Mouse (Mus musculus): ENCODE data around the gene Psmf1. TPM values are rescaled to one million over a fixed set of nuclear protein-coding genes. Genes with fewer than 3 reads are reported as not detected.
A peak's percentile ranks its signal among the peaks of the same experiment; 100 is the strongest.

Psmf1 gene
- total RNA-seq, 2 experiments from 2014 or later = 14.5 to 28.2 TPM

DNA sequence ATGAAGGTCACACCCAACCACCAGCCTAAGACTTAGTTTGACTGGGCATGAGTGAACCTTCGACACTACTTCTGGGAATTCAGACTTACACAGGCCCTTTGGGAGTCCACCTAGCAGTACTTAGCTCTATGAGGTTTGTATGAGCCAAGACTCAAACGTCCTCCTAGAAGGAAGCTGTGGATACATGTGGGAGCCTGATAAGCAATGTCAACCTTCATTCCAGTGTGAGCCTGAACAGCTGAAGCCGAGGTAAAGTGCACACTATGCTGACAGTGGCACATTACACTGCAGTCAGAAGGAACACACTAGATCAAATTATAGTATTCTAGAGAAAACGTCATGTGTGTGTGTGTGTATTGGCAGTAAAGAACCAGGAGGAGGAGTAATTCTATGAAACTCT lies 5.5 kb downstream of the Psmf1 start:
- ATAC-seq (replicated peaks; ENCODE audit: poor library complexity) = no peak

DNA sequence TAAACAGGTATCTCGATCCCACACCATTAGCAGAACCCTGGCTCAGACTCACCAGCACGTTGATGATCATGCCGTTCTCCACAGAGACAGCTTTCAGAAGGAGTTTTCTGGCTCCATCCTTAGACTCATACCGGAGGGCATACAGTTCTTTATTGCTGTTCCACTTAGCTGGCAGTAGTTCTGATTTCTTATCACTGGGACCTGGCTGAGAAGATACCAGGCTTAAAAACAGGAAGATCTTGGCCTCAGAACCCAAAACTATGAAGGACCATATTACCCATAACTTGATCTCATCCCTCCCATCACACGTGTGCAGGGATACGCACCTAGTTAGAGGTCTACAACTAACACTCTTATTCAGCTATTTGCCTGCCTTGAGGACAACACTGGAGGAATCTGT lies 8.6 kb downstream of the Psmf1 start:
- no peak for ATAC-seq (replicated peaks; ENCODE audit: poor library complexity)

DNA sequence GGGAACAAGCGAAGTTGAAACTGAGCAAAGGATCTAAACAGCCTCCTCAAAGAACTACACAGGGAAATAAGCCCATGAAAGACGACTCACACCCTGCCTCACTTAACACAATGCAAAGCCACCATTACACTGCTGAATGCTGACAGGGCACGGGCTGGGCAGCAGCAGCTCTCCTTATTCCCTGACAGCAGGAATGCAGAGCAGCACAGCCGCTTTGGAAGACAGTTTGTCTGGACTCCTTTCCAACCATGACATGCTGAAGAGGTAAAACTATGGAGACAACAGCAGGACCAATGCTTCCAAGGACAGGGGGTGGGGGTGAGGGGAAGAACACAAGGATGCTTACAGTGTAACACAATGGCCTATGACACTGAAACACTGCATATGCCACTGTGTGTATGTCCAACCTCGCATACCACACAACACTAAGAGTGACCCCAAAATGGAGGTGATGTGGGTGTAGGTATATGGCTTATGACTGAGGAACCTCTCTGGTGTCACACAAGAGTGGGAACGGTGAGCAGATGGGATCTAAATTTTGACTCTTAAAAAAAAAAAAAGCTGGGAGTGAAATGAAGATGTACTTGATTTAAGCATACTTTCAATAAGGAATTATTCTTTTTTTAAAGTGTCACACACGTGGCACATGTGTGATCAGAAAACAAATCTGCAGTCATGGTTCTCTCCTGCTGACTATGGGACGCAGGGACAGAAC lies 10.7 kb downstream of the Psmf1 start:
- no peak for ATAC-seq (replicated peaks; ENCODE audit: poor library complexity)

DNA sequence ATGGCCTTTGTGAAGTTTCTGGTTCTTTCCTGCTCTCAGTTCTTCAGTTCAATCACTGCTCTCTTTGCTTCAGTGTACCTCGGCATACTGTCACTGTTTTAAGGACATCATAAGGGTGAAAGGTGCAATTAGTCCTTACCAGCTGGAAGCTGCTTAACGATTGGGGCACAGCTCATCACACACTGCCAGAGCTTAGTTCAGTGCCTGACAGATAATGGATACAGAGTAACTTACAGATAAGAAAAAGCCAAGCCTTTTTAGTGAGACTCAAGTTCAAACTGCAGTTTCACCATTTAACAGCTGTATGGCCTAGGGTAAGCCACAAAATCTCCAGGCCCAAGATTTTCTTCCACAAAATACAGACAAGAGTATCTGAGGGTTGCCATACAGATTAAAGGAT lies 19.9 kb downstream of the Psmf1 start:
- ATAC-seq (replicated peaks; ENCODE audit: poor library complexity) = peak; percentile 42

DNA sequence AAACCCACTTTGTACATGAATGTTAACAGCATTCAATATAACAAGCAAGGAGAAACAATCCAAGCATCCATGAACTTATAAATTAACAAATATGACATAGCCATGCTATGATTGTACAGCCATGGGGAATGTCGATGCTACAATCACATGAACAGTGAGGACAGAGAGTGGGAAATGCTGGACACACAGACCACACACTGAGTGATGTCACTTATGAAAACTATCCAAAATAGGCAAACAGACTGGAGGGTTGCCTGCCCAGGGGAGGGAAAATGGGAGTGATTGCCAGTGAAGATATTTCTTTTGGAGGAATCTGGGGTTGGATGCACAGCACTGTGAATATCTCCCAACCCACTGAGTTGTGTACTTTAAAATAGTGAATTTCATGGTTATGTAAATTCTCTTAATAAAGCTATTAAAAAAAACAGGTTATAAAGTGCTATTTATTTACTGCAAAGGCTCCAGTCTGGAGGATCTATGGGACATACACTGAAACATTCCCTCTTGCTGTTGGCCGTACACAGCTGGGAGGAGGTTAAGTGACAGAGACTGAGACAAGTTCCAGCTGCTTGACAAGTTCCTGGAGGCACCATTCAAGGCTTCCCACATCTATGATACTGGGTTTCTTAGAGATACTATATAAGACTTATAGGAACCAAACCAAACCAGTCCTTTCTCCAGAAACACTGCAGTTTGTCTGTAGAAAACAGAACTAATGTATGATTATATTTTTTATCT lies 27.5 kb downstream of the Psmf1 start:
- ATAC-seq (replicated peaks; ENCODE audit: poor library complexity) = no peak

DNA sequence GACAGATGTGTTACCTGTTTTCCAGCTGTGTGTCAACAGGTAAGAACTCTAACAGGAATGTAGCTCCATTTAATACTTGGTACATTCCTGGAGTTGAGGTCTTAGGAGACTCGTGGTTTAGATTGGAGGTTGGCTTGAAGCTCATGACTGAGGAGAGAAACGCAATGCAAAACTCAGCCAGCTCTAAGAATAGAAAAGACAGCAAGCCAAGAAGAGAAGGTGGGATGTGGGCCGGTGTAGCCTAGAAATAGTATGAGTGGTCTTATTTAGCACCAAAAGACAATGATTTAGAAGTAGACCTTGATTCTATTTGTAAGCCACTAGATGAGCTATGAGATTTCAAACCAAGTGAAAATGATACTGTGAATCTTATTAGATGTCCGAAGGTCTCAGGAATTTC lies 28.5 kb downstream of the Psmf1 start:
- no peak for ATAC-seq (replicated peaks; ENCODE audit: poor library complexity)

DNA sequence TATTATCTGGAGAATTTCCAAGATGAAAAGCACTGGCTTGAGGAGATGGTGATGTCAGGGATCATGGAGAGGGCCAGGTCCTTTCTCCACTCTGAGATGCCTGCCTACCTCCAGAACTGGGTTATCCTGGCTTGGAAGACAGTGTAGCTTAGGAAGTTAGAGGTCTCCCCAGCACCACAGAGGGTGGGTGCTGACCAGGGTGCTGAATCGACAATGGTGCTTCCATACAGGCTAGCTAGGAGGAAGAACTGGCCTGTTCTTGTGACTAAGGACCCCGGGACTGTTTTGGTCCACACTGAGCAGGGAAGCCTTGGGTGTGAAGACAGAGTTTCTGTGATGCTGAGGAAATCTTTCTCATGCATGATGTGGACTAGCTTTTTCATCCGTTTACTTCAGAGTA lies 31.3 kb downstream of the Psmf1 start:
- ATAC-seq (replicated peaks; ENCODE audit: poor library complexity) = peak; percentile 75

DNA sequence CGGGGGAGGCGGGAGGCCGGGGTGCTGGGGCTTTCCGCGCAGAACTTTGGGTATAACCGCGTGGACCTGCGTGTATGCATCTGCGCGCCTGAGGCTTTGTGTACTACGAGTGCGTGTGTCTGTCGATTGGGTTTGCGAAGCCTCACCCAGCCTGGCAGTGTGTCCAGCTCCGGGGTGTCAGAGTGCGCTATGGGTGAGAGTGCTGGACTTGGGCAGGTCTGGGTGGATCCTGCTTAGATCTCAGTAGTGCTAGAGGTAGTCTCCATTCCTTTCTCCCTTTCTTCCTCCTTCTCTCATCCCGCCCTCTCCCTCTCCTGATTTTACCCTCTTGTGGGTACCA lies 41.2 kb downstream of the Psmf1 start:
- peak; percentile 13; the same call in 1 of the 2 replicates for ATAC-seq (replicated peaks; ENCODE audit: poor library complexity)

DNA sequence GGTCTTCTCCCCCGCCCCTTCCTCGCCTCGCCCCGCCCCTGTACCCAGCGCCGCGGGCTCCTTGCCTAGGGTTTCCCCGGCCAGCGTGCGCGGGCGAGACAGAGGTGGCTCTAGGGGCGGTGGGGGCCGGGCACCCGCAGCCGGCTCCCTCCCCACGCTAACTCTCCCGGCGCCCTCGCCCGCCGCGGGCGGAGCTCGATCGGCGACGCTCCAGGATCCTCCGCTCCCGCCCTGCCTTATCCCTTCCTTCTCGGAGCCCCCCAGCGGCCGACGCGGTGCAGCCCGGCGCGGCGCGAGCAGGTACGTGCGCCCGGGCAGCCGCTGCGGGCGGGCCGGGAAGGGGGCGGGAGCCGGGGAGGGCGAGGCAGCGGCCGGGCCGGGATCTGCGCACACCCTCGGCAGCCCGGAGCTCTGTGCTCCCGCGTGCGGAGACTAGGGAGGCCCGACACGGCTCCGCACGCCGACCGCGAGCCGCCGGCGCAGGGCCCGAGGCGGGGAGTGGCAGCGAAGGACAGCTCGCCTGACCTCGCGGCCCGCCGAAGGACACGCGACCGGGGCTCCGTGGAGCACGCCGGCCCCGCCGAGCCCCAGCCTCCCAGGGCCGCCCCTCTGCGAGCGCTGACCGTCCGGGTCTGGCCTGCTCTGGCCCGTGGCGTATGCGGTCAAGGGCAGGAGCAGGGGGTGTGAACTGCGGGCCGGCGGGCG lies 41.7 kb downstream of the Psmf1 start:
- peak; percentile 64 for ATAC-seq (replicated peaks; ENCODE audit: poor library complexity)

DNA sequence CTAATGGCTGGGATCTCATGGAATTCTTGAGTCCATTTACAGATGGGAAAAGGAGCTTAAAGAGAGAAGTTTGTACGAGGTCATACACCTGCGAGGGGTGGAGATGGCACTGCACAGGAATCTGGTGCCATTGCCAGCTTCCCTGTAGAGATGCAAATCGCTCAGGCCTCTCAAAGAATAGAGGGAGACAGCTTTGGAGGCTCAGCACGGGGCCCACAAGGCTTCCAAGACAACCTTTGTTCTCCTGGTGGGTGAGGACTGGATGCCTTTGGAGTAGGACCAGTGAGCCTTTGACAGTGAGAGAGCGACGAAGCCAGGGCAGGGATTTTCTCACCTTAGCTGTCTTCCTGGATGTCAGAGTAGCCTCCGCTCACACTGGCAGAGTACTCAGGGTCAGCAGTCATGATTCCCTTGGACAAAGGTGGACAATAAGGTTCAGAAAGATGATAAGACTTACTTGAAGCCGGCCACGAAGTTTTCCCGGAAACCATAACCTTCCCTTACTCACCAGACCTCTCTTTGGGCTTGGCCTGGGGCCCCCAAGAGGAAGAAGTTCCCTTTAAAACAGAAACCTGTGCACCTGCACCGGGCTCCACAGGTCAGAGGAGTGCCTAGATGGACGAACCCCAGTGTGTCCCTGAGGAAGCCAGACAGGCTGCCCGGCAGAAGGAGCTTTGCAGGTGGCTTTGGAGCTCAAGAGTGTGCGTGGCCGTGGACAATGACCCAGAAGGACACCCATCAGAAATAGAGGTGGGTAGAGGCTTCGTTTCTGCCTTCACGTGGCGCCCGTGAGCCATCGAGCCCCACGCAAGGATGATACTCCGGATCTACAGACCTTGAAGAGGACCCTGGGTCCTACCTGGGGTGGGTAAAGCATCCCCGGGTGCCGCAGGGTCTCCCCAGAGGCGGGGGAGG lies 42.5 kb downstream of the Psmf1 start, which contains the start of gene Tmem74b:
Gene Tmem74b (plus strand): TSS at position 778 of the 915 bp plus-strand sequence.
- ATAC-seq (replicated peaks; ENCODE audit: poor library complexity) = no peak

DNA sequence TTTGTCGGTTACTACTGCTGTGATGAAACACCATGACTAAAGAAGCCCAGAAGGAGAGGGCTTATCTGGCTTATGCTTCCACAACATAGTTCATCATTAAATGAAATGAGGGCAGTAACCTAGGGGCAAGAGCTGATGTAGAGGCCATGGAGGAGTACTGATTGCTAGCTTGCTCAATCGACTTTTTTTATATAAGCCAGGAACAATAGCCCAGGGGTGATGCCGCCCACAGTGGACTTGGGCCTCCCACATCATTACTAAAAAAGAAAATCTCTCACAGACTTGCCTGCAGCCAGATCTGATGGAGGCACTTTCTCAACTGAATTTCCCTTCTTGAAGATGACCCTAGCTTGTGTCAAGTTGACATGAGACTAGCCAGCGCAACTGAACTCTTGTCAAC lies 61.0 kb downstream of the Psmf1 start:
- no peak for ATAC-seq (replicated peaks; ENCODE audit: poor library complexity)

DNA sequence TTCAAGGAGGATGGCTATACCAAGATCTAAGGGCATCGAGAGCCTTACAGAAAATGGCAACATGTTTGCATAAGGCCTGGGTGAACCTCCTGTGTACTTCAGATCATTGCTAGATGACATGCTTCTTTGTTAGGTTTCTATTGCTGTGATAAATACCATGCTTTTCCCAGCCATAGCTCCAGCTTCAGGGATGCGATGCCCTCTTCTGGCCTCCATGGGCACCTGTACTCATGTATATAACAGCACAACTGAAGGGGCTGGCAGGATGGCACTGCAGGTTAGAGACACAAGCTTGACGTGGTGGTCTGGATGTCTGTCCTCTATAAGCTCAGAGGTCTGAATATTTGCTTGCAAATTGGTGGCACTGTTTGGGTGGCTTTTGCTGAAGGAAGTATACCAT lies 61.6 kb downstream of the Psmf1 start:
- ATAC-seq (replicated peaks; ENCODE audit: poor library complexity) = peak; percentile 85

DNA sequence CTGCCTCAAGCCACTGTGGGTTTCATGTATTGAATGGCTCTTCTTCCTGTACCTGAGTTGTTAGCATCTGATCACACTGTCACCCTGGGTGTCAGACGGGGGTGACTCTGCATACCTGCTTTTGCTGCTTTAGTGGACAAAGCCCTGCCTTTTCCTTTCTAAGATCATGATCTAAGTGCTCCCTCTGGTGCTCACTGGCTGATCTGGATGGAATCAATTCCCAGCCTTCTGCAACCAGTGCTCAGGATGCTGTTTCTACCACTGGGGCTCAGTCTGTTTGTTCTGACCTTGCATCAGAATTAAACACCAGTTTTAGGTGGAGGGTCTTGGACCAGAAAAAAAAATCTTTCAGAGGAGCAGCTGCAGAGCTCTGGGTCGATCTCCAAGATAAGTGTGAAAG lies 67.8 kb downstream of the Psmf1 start:
- no peak for ATAC-seq (replicated peaks; ENCODE audit: poor library complexity)

DNA sequence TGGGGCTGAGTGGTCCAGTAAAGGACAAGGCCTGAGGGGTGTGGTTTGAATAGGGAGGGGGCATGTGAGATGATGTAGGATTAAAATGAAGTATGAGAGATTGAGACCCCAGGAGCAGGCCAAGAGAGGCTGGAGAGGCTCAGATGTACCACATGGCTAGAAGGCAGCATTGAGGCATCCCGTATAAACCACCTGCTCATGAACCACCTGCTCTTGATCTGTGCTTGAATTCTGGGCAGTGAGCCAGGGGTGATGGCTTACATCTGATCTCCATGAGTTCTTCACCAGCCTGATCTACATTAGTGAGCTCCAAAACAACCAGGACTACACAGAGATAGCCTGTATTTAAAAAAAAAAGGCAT lies 73.0 kb downstream of the Psmf1 start:
- ATAC-seq (replicated peaks; ENCODE audit: poor library complexity) = 0 out of 2 replicates have a peak, but pooled peaks have one; percentile 17

DNA sequence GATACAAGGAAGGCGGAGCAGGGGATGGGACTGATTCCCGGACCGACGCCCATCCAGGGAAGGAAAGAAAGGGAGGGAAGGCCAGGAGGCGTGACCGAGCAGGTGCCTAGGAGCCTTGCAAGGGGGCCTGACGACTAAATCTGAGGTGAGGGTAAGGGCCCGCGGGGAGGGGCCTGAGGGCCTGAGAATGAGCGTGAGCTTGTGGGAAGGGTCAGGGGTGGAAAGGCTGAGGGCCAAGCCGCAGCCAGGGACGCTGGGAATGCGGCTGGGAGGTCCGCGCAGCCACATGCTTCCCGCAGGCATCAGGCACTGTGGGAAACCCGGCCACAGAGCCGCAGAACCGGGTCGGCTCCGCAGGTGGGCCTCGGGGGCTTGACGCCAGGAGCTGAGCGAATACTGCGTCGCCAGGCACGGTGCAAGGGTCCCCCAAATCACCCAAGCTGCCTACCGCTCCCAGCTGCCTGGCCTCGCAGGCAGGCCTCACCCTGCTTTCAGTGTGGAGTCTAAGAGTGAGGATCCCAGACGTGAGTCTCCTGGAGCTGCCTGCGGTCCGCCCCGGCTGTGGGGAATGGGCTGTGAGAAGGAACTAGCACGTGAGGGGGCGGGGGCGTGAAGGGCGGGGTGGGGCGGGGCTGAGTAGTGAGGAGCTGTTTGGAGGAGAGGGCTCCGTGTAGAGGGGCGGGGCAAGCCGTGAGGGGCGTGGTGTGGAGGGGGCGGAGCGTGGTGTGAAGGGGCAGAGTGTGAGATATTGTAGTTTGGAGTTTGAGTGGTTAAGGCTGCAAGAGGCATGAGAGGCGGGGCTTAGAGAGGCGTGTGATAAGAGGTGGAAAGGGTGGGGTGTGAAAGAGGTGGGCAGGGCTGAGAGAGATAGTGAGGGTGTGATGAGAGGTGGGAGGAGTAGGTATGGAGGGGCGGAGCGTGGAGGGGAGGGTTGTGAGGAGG lies 73.7 kb downstream of the Psmf1 start:
- peak; percentile 64 for ATAC-seq (replicated peaks; ENCODE audit: poor library complexity)

DNA sequence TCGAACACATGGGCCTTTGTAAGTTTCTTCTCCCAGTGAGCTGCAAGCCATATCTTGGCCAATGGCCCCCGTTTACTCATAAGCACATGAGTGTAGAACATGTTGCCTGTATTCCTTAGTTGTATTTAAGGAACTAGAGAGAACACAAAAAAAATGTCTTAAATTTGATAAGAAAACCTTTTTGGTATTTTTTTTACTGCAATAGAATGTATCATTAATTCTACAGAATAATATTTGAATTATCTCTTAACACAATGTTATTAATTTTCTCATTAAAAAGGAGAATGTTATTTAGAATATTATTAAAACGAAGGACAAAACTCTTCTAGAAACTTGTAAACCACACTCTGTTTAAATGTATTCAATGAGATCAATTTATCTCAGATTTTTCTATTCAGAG lies 75.6 kb downstream of the Psmf1 start, which contains the start of gene Rad21l:
Gene Rad21l (minus strand): TSS at position 101 of the 400 bp plus-strand sequence.
- ATAC-seq (replicated peaks; ENCODE audit: poor library complexity) = no peak

Measured in megakaryocyte progenitor cell, adult 5-6 weeks (primary cell).